13 mouse cellular contexts compared by ENCODE assay signal in genomic region chr12:71975626-71976025, GRCm38 (mm10).
DNase-seq lines count a peak whose midpoint lies in the region; ATAC-seq and TF ChIP-seq lines count a peak whose summit lies in the region.
"Had no signal": no experiment of that assay in that cellular context is flagged by ENCODE, and none has a peak within 500 bp of the region (broad histone marks: within the 10 kb centered on the region; RNA-seq: fewer than 3 reads in every experiment).

No protein-coding gene starts in this region.

- no peaks in the 10 kb centered on the region for H3K27me3 ChIP-seq in heart, embryonic 13.5 days (replicated peaks)
- no peaks in the 10 kb centered on the region for H3K27me3 ChIP-seq in lung, postnatal 0 days (replicated peaks; ENCODE audit: insufficient read depth, low read length)
- no peaks in the 10 kb centered on the region for H3K27me3 ChIP-seq in midbrain, postnatal 0 days (ENCODE audit: insufficient read depth, low read length)
- H3K27me3 ChIP-seq: CH12.LX; neural tube, embryonic 12.5 days had no signal

- H3K4me1 ChIP-seq in heart, embryonic 13.5 days, result peaks cover 94% of the 10 kb centered on the region
- peaks cover 18% of the 10 kb centered on the region for H3K4me1 ChIP-seq in lung, postnatal 0 days (ENCODE audit: insufficient read depth, low read depth, low read length)
- H3K4me1 ChIP-seq in midbrain, postnatal 0 days (ENCODE audit: insufficient read depth, low read length), result 0 out of 2 replicates have a peak, but pooled peaks cover 5% of the 10 kb centered on the region
- H3K4me1 ChIP-seq: neural tube, embryonic 12.5 days had no signal

- 35% methylated on average over 1 of the region's 1 CpGs for WGBS in heart, embryonic 13.5 days
- WGBS in lung, postnatal 0 days, result 32% methylated on average over 1 of the region's 1 CpGs
- 43% methylated on average over 1 of the region's 1 CpGs for WGBS in midbrain, postnatal 0 days

- no peak for TF ChIP-seq EP300 in lung, postnatal 0 days (IDR thresholded peaks at IDR 0.05)

- no peaks in the 10 kb centered on the region for H3K9me3 ChIP-seq in heart, embryonic 13.5 days
- H3K9me3 ChIP-seq in lung, postnatal 0 days (ENCODE audit: low read length), result no peaks in the 10 kb centered on the region
- no peaks in the 10 kb centered on the region for H3K9me3 ChIP-seq in midbrain, postnatal 0 days (ENCODE audit: low read length)
- H3K9me3 ChIP-seq: neural tube, embryonic 12.5 days had no signal

- no peak for ATAC-seq in heart, embryonic 13.5 days (ENCODE audit: extremely low read depth, insufficient number of reproducible peaks, low FRiP score, low TSS enrichment)
- ATAC-seq in lung, postnatal 0 days, result no peak
- ATAC-seq in midbrain, postnatal 0 days (ENCODE audit: low FRiP score), result no peak
- ATAC-seq in monocyte, adult 5-6 weeks (replicated peaks; ENCODE audit: insufficient number of reproducible peaks, low FRiP score, low TSS enrichment, poor library complexity, severe bottlenecking), result no peak

- H3K36me3 ChIP-seq in heart, embryonic 13.5 days, result peaks cover 88% of the 10 kb centered on the region
- H3K36me3 ChIP-seq in lung, postnatal 0 days (ENCODE audit: insufficient read depth, low read length), result peaks cover 34% of the 10 kb centered on the region
- peaks cover 50% of the 10 kb centered on the region for H3K36me3 ChIP-seq in midbrain, postnatal 0 days (ENCODE audit: insufficient read depth, low read length)

- peak overlapping the region; percentile 71 for H3K9ac ChIP-seq in heart, embryonic 13.5 days
- H3K9ac ChIP-seq in lung, postnatal 0 days (replicated peaks; ENCODE audit: low read depth), result no peak overlapping the region
- no peak overlapping the region for H3K9ac ChIP-seq in midbrain, postnatal 0 days (replicated peaks; ENCODE audit: low read length, poor library complexity, severe bottlenecking)
- H3K9ac ChIP-seq: neural tube, embryonic 12.5 days had no signal

- peak; percentile 29 to 47 for DNase-seq in cerebellum, postnatal 10 days
- DNase-seq in cerebellum, adult 8-10 months, result no peak
- no peak for DNase-seq in heart, postnatal 25 days (ENCODE audit: low spot score)
- no peak for DNase-seq in lung, postnatal 0 days (ENCODE audit: low spot score)
- DNase-seq in lung, postnatal 14 days, result no peak
- DNase-seq in midbrain, postnatal 0 days (ENCODE audit: low spot score), result peak; percentile 24
- DNase-seq: liver; lung, adult 2 months had no signal

- H3K4me3 ChIP-seq in heart, embryonic 13.5 days, result no peak overlapping the region
- no peak overlapping the region for H3K4me3 ChIP-seq in lung, postnatal 0 days (ENCODE audit: low read depth, low read length)
- no peak overlapping the region for H3K4me3 ChIP-seq in midbrain, postnatal 0 days (ENCODE audit: low read depth, low read length)
- H3K4me3 ChIP-seq: neural tube, embryonic 12.5 days had no signal

- TF ChIP-seq CTCF in lung, postnatal 0 days (IDR thresholded peaks at IDR 0.05), result no peak
- TF ChIP-seq CTCF in midbrain, postnatal 0 days (IDR thresholded peaks at IDR 0.05), result no peak

- peak overlapping the region; percentile 90 for H3K27ac ChIP-seq in heart, embryonic 13.5 days (replicated peaks)
- peak overlapping the region; percentile 28; the same call in 1 of the 2 replicates for H3K27ac ChIP-seq in lung, postnatal 0 days (ENCODE audit: low read length)
- H3K27ac ChIP-seq in midbrain, postnatal 0 days (ENCODE audit: low read depth, low read length), result peak overlapping the region; percentile 63; the same call in 1 of the 2 replicates
- H3K27ac ChIP-seq: kidney, postnatal 0 days; neural tube, embryonic 12.5 days had no signal

- intact Hi-C loops in heart, postnatal 25 days (cut with DNase I), result loop anchor here (5.0 kb wide), 1 partner anchor 78 kb away; no protein-coding TSS in a partner anchor

- H3K4me2 ChIP-seq in heart, embryonic 13.5 days, result no peak overlapping the region
- H3K4me2 ChIP-seq in lung, postnatal 0 days (replicated peaks; ENCODE audit: low read depth, low read length), result no peak overlapping the region
- no peak overlapping the region for H3K4me2 ChIP-seq in midbrain, postnatal 0 days (ENCODE audit: low read depth, low read length, poor library complexity, severe bottlenecking)
- H3K4me2 ChIP-seq: neural tube, embryonic 12.5 days had no signal

Comparison
In these comparisons a context has a peak if more than half of its experiments do, and no peak if none do; other contexts are left out.
1. DNase-seq: peak in cerebellum, postnatal 10 days (2 of 2) and midbrain, postnatal 0 days (single experiment); none in cerebellum, adult 8-10 months (single experiment), heart, postnatal 25 days (single experiment), lung, postnatal 0 days (single experiment) and lung, postnatal 14 days (single experiment).
2. H3K27ac ChIP-seq: peak in every context shown above with its lines; median percentile 90 in heart, embryonic 13.5 days; 63 in midbrain, postnatal 0 days; 28 in lung, postnatal 0 days.